Mouse (Mus musculus): ENCODE measurements around the gene Pfkfb3.

The Pfkfb3 gene

GRCm38 (mm10) chr2:11502255-11502765, 51.6 kb downstream of the Pfkfb3 start:
- no peak for DNase-seq (ENCODE audit: low read depth, low spot score)

DNA sequence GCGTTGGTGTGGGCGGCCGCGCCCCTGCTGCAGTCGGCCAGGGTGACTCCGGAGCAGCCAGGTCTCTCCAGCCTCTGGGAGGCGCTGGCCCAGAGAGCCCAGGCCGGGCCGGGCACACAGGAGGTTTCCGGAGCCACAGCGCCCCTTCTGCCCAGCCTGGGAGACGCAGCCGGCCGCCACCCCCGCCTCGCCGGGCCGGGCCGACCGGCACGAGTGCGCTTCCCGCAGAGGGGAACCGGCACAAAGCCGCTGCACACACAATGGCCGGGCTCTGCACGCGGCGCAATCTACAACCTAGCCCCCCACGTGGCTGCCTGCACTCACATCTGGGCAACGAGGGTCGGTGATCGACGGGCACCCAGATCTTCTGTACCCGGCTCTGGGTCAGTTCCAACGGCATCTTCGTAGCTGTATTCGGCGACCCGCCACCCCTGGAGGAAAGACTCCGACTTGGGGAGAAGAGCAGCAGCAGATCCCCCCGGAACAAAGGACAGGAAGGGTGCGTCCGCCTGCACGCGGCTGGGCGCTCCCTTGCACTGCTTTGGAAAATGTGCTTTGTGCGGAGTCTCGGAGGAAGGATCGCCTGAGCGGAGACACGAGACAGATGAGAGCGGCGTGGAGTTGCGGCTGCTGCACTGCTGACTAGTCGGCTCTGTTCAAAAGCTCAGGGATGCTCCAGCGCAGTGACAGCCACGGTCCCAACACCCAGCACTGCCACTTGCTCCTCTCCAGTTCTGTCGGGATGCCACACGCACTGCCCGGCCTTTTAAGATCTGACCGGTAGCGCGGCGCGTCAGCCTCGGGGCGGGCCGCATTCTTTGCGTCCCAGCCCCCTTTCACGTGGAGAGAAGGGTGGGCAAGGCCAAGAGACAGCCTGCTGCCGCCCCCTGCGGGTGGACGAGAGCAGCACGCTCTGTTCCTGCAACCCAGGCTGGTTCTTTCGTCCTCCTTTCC, 52.3 kb downstream of the Pfkfb3 start:
- DNase-seq (ENCODE audit: low read depth, low spot score) = peak; percentile 86

DNA sequence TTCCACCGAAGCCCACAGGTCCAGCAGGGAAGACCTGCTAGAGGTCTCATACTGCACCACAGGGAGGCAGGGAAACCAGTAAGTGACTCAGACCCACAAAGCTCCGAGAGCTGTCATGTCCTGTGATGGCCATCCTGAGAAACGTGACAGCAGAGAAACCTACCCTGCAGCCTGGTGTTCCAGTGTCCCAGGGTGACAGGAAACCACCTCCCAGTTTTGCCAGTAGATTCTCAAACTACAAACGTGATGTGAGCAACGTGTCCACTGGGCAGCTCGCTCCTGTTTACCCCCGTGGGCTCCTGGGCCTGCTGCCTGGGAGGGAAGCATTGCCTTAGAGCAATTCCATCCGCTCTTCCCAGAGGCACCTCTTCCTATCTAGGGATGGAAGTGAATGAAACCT, 53.2 kb downstream of the Pfkfb3 start:
- DNase-seq (ENCODE audit: low read depth, low spot score) = no peak

DNA sequence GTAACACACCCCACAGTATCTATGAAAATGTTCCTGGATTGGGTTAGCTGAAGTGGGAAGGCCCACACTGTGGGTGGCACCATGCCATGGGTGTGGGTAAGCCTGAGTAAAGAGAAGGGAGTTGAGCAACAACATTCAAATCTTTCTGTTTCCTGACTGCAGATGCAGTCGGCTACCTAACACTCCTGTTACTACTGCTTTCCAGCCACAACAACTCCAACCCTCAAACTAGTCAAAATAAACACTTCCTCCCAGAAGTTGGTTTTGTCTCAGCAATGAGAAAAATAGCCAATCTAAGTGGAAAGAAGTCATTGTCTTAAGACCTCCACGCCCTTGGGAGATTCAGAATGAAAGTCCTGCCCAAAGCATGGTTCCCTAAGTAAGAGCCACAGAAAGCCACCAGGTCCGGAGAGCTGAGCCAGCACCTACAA, 57.3 kb downstream of the Pfkfb3 start:
- DNase-seq (ENCODE audit: low read depth, low spot score) = peak; percentile 58

DNA sequence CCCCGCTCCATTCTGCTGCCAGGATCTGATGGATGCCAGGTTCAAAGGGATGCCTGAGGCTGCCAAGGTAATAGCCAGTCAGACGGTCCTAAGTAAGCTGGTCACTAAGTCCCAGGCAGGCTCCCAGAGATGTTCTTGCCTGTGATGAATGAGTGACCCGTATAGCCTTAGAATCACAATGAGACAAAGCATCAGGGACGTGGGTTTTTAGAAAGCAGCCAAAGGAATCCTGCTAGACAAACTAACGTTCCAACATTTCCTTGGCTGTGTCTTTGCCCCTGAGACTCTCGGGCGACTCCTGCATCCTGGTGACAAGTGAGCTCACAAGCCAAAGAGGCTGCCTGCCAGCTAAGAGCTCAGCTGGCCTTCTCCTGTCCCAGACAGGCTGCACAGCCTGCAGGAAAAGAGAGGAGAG, 59.0 kb downstream of the Pfkfb3 start:
- DNase-seq (ENCODE audit: low read depth, low spot score) = no peak

DNA sequence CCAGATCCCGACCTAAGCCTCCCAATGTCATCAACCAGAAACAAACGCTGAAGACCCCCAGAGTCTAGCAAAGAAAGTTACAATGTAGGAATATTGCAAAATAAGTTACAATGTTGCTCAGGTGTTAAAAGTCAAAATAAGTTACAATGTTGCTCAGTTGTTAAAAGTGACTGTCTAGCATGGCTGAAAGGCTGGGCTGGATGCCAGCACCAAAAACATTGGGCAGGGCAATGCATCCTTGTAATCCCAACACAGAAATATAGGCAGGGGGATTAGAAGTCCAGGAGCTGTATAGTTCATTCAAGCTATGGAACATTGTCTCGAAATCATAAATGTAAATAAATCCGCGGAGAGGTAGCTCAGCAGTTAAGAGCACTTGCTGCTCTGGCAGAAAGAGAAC, 61.0 kb downstream of the Pfkfb3 start:
- DNase-seq (ENCODE audit: low read depth, low spot score) = no peak

DNA sequence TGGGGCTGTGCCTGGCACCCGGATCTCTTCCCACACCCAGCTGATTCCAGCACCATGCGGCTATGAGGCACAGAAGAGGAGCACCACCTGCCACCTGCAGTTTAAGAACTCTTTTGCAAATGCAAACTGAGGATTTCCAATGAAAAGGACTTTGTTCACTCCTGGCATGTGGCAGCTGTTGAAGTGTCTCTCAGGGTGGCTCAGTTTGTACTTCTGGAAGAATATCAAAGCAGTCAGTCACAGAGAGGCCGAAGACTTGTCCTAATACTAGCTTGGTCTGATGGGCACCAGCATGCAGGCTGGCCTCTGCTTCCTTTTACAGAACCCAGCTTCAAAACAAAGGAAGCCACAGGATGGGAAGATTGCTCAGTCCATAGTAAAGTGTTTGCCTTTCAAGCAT, 62.4 kb downstream of the Pfkfb3 start:
- no peak for DNase-seq (ENCODE audit: low read depth, low spot score)

DNA sequence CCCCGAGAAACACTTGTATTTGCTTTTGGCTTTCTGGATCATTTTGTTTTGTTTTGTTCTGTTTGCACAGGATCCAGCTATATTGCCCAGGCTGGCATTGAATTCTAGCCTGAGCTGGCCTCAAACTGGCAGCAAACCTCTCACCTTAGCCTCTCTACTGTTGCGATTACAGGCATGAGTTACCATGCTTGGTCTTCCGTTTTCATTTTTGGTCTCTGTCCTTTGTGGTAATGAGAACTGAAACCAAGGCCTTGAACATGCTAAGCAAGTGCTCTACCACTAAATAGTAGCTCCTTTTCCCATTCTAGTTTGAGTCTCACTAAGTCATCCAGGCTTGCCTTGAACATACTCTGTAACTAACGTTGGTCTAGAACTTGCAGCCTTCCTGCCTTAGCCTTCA, 63.3 kb downstream of the Pfkfb3 start:
- no peak for DNase-seq (ENCODE audit: low read depth, low spot score)

GRCm38 (mm10) chr2:11483226-11483625, 70.7 kb downstream of the Pfkfb3 start:
- no peak for DNase-seq (ENCODE audit: low read depth, low spot score)

- DNase-seq (ENCODE audit: low read depth, low spot score) = no peak
These were observed 71.5 kb downstream of the Pfkfb3 start for GRCm38 (mm10) chr2:11482364-11482763.

- DNase-seq (ENCODE audit: low read depth, low spot score) = no peak
These were observed 74.9 kb downstream of the Pfkfb3 start for GRCm38 (mm10) chr2:11478960-11479359.

- no peak for DNase-seq (ENCODE audit: low read depth, low spot score)
These were observed 78.6 kb downstream of the Pfkfb3 start for GRCm38 (mm10) chr2:11475316-11475715.

DNA sequence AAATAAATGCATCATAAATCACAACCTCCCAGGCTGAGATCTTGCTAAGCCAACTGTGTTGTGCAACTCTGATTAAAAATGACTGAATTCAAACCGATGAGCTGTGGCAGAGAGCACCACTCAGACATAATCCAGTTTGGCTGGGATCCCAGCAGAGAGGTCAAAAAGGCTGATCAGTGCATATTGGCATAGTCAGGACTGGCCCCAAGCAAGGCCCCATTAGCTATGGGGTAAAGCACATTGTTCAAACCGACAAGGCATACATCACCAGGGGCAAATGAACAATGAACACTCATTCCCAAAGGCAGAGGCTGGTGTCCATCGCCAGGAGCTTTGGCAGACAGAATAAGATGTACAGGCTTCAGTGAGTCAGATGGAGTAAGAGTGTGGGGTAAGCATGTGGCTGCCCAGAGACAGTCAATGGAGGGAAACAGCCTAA, 89.2 kb downstream of the Pfkfb3 start:
- DNase-seq (ENCODE audit: low read depth, low spot score) = no peak

- DNase-seq (ENCODE audit: low read depth, low spot score) = no peak
These were observed 92.9 kb downstream of the Pfkfb3 start for GRCm38 (mm10) chr2:11460976-11461375.

DNA sequence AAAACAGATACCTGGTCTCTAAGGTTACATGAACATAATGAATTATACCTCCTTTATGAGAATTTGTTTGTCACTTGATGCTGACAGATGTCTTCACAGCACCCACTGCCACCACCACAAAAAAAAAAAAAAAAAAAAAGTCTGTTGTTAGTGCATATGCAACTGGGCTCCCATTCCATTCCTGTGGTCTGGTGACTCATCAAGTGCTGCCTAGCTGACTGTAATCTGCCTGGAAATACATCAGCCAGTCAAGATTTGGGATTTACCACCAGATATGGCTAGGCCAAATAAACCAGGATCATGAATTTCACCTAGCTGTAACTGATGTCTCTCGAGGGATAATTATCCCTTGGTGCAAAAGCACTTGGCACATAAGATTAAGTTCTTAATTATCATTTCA, 95.4 kb downstream of the Pfkfb3 start:
- DNase-seq (ENCODE audit: low read depth, low spot score) = no peak

DNA sequence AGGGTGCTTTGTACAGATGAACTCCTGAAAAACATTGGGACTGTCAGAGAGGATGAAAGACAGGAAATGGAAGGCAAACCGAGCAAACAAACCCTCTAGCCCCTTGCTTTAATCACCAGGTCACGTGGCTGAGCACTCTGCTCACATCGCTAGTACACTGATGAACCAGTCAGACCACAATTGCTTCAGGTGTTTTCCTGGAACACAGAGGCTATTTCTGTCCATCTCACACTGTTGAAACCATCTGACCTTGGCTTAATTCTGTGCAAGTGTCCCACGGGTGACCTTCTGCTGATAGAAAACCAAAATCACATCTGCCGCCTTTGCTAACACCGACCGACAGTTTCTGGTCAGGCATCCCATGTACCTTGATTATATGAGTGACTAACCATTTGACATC, 96.0 kb downstream of the Pfkfb3 start:
- no peak for DNase-seq (ENCODE audit: low read depth, low spot score)

GRCm38 (mm10) chr2:11448711-11449110, 105.2 kb downstream of the Pfkfb3 start:
- DNase-seq (ENCODE audit: low read depth, low spot score) = no peak

DNA sequence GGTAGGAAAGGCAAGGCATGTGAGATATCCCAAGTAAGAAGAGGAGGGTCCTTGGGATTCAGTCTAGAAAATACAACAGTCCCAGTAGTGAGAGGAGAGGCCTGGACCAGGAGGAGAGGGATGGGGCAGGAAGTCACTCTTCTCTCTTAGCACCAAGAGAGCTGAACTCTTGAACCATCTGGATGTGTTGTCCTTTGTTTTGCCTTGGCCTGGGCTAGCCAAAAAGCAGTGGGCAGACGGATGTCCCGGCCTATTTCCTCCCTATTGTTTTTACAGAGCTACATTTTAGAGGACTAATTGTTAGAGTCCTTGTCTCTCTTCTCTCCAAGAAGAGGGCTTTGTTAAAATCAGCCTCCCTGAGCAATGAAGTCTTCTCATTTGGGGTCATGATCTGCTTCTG, 106.0 kb downstream of the Pfkfb3 start:
- DNase-seq (ENCODE audit: low read depth, low spot score) = no peak

- DNase-seq (ENCODE audit: low read depth, low spot score) = no peak
These were observed 108.2 kb downstream of the Pfkfb3 start for GRCm38 (mm10) chr2:11445722-11446121.

DNA sequence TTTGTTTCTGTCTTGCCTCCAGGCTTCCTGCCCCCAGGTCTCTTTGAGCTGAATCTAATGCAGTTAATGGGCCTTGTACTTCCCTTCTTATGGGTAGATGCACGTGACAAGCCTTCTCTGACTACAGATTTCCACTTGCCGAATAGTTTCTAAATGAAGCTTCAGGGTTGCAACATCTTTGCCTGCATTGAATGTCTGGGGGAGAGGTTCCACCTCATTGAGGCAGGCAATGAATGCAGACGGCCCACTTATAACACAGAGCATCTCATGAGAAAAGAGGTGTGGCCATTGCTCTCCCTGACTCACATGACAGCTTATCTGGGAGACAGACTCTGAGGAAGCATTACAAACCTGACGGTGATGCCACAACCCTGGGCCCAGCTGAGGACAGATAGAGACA, 112.0 kb downstream of the Pfkfb3 start:
- no peak for DNase-seq (ENCODE audit: low read depth, low spot score)

DNA sequence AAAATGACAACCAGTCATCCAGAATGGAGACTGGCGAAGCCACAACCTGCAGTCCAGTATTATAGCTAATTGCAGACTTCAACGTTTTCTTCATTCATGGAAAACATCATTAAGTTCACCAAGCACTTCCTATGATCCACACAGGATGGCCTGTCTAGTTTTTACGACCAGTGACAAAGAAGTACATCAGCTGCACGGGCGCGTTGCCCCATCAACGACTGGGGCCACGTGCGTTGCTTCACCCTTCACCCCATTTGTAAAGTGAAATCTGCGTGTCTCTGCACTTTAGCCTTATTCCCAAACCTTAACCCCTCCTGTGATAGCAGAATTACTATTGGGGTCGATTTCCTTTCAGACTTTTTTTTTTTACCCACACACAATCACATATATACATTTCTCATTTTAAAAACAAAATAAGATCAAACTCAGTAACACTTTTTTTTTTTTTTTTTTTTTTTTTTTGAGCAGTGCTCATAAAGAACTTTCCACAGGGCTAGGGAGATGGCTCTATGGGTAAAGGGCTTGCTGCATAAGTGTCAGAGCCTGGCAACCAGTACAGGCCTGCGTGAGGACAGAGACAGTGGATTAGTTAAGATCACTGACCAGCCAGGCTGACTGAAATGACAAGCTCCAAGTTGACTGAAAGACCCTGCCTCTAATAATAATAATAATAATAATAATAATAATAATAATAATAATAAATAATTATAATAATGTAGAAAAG, 115.5 kb downstream of the Pfkfb3 start:
- DNase-seq (ENCODE audit: low read depth, low spot score) = no peak

DNA sequence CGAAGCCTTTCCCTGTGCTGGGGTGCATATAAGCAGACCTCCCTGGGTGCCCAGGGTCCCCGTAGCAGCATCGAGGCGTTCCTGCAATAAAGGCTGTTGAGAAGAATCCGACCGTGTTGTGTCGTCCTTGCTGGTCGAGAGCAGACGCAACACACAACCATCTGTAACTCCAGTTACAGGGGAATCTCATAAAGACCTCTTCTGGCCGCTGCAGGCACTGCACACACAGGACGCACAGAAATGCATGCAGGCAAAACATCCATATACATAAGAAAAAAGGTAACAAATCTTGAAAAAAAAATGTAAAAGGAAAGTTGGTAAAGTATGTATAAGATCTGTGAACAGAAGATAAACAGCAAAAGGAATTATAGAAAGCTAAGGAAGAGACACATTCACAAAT, 117.5 kb downstream of the Pfkfb3 start:
- no peak for DNase-seq (ENCODE audit: low read depth, low spot score)

- DNase-seq (ENCODE audit: low read depth, low spot score) = no peak
These were observed 120.5 kb downstream of the Pfkfb3 start for GRCm38 (mm10) chr2:11433353-11433752.

Measured in telencephalon, adult 2 months (tissue).